Mouse (Mus musculus) heart, embryonic 14.5 days (tissue): ENCODE data around the gene Atl3. TPM values are rescaled to one million over a fixed set of nuclear protein-coding genes. Genes with fewer than 3 reads are reported as not detected.

Experiments
- ATAC-seq: fragments of 200-750 bp; cut with Nextera tagmentation; 2 replicates; pipeline ENCODE4 v1.8.0; 2017; ENCODE audit warnings: low read depth, moderate TSS enrichment; ENCODE audit not compliant: insufficient number of reproducible peaks, insufficient read depth, low FRiP score
- H3K27ac ChIP-seq, 2 experiments: fragments of 200-500 bp in 1 of 2; fragments of 300-500 bp in 1 of 2; sonication (generic) in 1 of 2; replicated peaks in 1 of 2; 2 replicates each; pipeline ENCODE4 v1.5.1; 2012 to 2014; ENCODE audit warnings: low read depth in 2 of 2, low read length in 2 of 2, control low read depth in 1 of 2, mild to moderate bottlenecking in 1 of 2, mixed read lengths in 1 of 2; ENCODE audit not compliant: control insufficient read depth in 1 of 2, insufficient read depth in 1 of 2
- H3K27me3 ChIP-seq: fragments of 300-500 bp; sonication (generic); 2 replicates; pipeline ENCODE4 v1.6.1; 2014; ENCODE audit warnings: mild to moderate bottlenecking, low read length, control low read depth; ENCODE audit not compliant: control insufficient read depth, insufficient read depth
- H3K36me3 ChIP-seq: fragments of 300-500 bp; sonication (generic); 2 replicates; pipeline ENCODE4 v1.6.1; 2014; ENCODE audit warnings: mild to moderate bottlenecking, control low read depth, low read length, mixed read lengths; ENCODE audit not compliant: control insufficient read depth, insufficient read depth
- H3K4me1 ChIP-seq, 2 experiments: fragments of 200-500 bp in 1 of 2; fragments of 300-500 bp in 1 of 2; sonication (generic) in 1 of 2; 2 replicates each; pipeline ENCODE4 v1.6.1; 2012 to 2014; ENCODE audit warnings: low read length in 2 of 2, control low read depth in 1 of 2, mixed read lengths in 1 of 2; ENCODE audit not compliant: control insufficient read depth in 2 of 2, insufficient read depth in 2 of 2
- H3K4me2 ChIP-seq: fragments of 300-500 bp; sonication (generic); 2 replicates; pipeline ENCODE4 v1.6.1; 2014; ENCODE audit warnings: mild to moderate bottlenecking, low read length
- H3K4me3 ChIP-seq, 2 experiments: fragments of 200-500 bp in 1 of 2; fragments of 300-500 bp in 1 of 2; sonication (generic) in 1 of 2; 2 replicates each; pipeline ENCODE4 v1.5.1; 2012 to 2014; ENCODE audit warnings: low read length in 2 of 2, mild to moderate bottlenecking in 2 of 2, control low read depth in 1 of 2, low read depth in 1 of 2, moderate library complexity in 1 of 2; ENCODE audit not compliant: control insufficient read depth in 1 of 2, insufficient read depth in 1 of 2
- H3K9ac ChIP-seq: fragments of 300-500 bp; sonication (generic); 2 replicates; pipeline ENCODE4 v1.6.1; 2014; ENCODE audit warnings: mild to moderate bottlenecking, low read length
- H3K9me3 ChIP-seq: fragments of 300-500 bp; sonication (generic); 2 replicates; pipeline ENCODE4 v1.6.1; 2016; ENCODE audit warnings: low read length, control low read depth; ENCODE audit not compliant: control insufficient read depth
- WGBS: fragments of 180-500 bp; shearing (Covaris S2); extraction: QIAGEN DNeasy Blood & Tissue Kit; methylation state at CpG from one replicate; pipeline ENCODE4 v1.1.7; 2014; 5-methylcytosine and 5-hydroxymethylcytosine counted together
- polyA plus RNA-seq: library from polyadenylated mRNA; unstranded; fragments of >200 nt; fragmentation: Nextera tagmentation; extraction: Ambion mirVana; gene quantifications from 2 replicates; pipeline ENCODE4 v1.2.1, GENCODE M21; 2014

Gene Atl3
- polyA plus RNA-seq, 1 experiment from 2014 or later = 12.1 TPM

DNA sequence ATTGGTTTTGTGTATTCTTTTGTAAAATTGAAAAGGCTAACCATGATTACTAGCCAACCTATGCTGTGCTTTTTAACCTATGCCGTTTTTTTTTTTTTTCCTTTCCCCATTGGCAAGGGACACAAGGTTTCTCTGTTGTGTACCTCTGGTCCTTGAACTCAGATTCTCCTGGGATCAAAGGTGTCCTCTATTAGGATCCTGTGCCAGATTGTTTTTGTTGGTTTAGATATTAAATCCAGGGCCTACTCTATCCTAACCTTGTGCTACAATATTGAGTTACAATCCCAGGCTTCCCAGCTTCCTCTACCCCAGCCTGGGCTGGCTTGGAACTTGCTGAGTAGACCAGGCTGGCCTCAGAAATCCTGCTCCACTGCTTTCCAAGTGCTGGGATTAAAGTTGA lies 6.9 kb downstream of the Atl3 start:
- Histone ChIP-seq H3K27ac (no peak overlapping the region), H3K27me3 (no peaks in the 10 kb centered on the region), H3K36me3 (no peaks in the 10 kb centered on the region), H3K4me3 (no peak overlapping the region), H3K4me2 (no peak overlapping the region), H3K9ac (no peak overlapping the region), H3K4me1 (peaks cover 0 to 7% of the 10 kb centered on the region in 2 experiments; a peak in 2 of 4 replicates), H3K9me3 (no peaks in the 10 kb centered on the region)
- WGBS = 83% methylated on average over 1 of the region's 1 CpGs
- ATAC-seq = no peak

DNA sequence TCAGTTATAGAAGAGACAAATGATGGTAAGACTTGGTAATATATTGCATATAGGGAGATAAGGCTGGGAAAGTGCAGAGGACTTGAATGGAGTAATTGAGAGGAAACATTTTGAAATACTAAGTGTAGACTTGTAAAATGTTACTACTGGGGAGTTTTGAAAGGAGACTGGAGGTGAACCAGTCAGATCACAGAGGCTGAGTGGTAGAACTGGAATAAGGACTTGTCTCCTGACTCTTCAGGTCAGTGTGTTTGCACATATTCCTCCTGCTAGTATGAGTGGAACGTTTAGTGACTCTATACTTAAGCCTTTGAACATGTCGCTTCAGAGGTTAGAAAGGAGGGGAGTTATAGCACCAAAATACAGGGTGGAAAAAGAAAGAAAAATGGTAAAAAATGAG lies 8.6 kb downstream of the Atl3 start:
- H3K27ac ChIP-seq = no peak overlapping the region
- no peak for ATAC-seq
- H3K4me1 ChIP-seq = peaks cover 0 to 7% of the 10 kb centered on the region in 2 experiments; a peak in 1 of 4 replicates
- no peaks in the 10 kb centered on the region for H3K36me3 ChIP-seq
- no peak overlapping the region for H3K4me2 ChIP-seq
- 81% methylated on average over 2 of the region's 2 CpGs for WGBS
- no peak overlapping the region for H3K4me3 ChIP-seq
- H3K9ac ChIP-seq = no peak overlapping the region
- H3K9me3 ChIP-seq = no peaks in the 10 kb centered on the region
- H3K27me3 ChIP-seq = no peaks in the 10 kb centered on the region

DNA sequence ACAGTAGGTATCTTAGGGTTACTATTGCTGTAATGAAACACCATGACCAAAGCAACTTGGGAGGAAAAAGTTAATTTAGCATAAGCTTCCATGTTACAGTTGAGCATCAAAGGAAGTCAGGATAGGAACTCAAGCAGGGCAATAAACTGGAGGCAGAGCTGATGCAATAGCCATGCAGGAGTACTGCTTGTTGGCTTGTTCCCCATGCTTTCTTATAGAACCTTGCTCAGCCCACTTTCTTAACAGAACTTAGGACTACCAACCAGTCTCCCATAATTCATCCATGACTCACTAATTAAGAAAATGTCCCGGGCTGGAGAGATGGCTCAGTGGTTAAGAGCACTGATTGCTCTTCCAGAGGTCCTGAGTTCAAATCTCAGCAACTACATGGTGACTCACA lies 12.5 kb downstream of the Atl3 start:
- no peak overlapping the region for H3K9ac ChIP-seq
- H3K27me3 ChIP-seq = no peaks in the 10 kb centered on the region
- H3K4me3 ChIP-seq = no peak overlapping the region
- peaks cover 22% of the 10 kb centered on the region for H3K36me3 ChIP-seq
- peaks cover 2 to 9% of the 10 kb centered on the region in 2 experiments; a peak in 2 of 4 replicates for H3K4me1 ChIP-seq
- ATAC-seq = no peak
- H3K4me2 ChIP-seq = no peak overlapping the region
- no peaks in the 10 kb centered on the region for H3K9me3 ChIP-seq
- WGBS = 83% methylated on average over 1 of the region's 1 CpGs
- H3K27ac ChIP-seq = no peak overlapping the region

DNA sequence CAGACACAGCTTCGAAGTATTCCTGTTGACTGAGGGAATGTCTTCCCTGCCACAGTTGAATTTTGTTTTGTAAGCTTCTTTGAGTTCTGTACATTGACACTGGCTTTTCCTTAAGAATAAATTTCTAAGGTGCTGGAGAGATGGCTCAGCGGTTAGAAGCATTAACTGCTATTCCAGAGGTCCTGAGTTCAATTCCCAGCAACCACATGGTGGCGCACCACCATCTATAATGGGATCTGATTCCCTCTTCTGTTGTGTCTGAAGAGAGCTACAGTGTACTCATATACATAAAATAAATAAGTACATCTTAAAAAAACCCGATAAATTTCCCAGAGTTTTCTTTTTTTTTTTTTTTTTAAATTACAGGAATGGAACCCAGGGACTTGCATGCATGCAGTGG lies 14.2 kb downstream of the Atl3 start:
- Histone ChIP-seq H3K4me3 (no peak overlapping the region), H3K9me3 (no peaks in the 10 kb centered on the region), H3K4me2 (no peak overlapping the region), H3K9ac (no peak overlapping the region), H3K4me1 (peaks cover 2 to 9% of the 10 kb centered on the region in 2 experiments; a peak in 2 of 4 replicates), H3K27ac (no peak overlapping the region), H3K27me3 (no peaks in the 10 kb centered on the region), H3K36me3 (peaks cover 34% of the 10 kb centered on the region)
- no peak for ATAC-seq
- 48% methylated on average over 4 of the region's 4 CpGs for WGBS

DNA sequence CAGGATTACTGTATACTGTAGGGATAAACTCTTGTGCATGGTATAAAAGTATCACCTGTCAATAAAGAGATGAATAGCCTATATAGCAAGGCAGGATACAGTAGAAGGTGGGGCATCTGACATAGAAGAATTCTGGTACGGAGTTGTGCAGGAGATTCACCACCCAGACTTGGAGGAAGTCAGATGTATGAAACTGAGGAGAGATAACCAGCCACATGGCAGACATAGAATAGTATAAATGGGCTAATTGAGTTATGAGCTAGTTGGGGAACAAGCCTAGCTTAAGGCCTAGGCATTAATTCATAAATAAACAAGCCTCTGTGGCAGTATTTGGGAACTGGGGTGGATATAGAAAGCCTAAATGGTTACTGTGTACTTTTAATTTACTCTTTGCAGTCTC lies 22.6 kb downstream of the Atl3 start:
- WGBS = 73% methylated on average over 1 of the region's 1 CpGs
- no peak overlapping the region for H3K27ac ChIP-seq
- no peaks in the 10 kb centered on the region for H3K27me3 ChIP-seq
- no peak overlapping the region for H3K4me2 ChIP-seq
- no peaks in the 10 kb centered on the region for H3K4me1 ChIP-seq
- no peaks in the 10 kb centered on the region for H3K9me3 ChIP-seq
- H3K9ac ChIP-seq = no peak overlapping the region
- H3K4me3 ChIP-seq = no peak overlapping the region
- peaks cover 43% of the 10 kb centered on the region for H3K36me3 ChIP-seq
- no peak for ATAC-seq

DNA sequence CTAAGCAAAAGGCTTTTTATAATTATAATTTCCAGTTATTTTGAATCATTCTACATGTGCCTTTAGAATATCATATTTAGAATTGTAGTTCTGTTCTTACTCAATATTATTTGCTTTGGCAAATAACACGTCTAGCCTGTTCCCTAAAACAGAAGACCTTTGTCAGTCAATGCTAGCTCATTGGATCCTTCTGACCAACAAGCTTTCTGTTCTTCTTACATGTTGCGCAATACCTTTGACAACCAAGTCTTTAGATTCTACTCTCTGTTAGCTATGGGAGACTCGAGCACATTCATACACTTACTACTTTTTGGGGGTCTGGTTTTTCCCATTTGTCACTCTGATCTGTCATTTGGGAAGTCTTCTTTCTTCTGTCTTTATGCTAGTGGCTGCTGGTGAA lies 27.8 kb downstream of the Atl3 start:
- Histone ChIP-seq H3K4me2 (no peak overlapping the region), H3K36me3 (peaks cover 71% of the 10 kb centered on the region), H3K27ac (no peak overlapping the region), H3K4me3 (no peak overlapping the region), H3K27me3 (no peaks in the 10 kb centered on the region), H3K9me3 (0 out of 2 replicates have a peak, but pooled peaks cover 5% of the 10 kb centered on the region), H3K4me1 (no peaks in the 10 kb centered on the region), H3K9ac (no peak overlapping the region)
- 89% methylated on average over 3 of the region's 3 CpGs for WGBS
- ATAC-seq = no peak

DNA sequence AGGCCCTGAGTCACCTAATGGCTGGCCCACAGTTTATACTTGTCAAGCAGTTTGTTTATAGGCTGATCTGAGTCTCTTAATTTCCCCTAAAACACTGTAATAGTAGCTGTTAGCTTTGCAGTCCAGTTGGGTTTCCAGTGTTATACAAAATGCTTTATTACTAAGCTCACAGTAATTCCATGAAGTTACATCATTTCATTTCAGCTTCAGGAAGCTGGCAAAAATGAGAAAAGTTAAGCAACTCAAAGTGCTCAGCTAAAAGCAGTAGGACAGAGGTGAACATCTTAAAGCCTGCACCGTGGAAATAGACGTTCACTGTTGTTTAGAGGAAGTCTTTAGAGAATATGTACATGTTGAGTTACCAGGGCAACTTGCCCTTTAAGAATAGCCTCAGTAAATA lies 29.0 kb downstream of the Atl3 start:
- Histone ChIP-seq H3K27ac (no peak overlapping the region), H3K27me3 (no peaks in the 10 kb centered on the region), H3K36me3 (peaks cover 71% of the 10 kb centered on the region), H3K4me3 (no peak overlapping the region), H3K4me2 (no peak overlapping the region), H3K9ac (no peak overlapping the region), H3K9me3 (0 out of 2 replicates have a peak, but pooled peaks cover 5% of the 10 kb centered on the region), H3K4me1 (no peaks in the 10 kb centered on the region)
- 96% methylated on average over 2 of the region's 2 CpGs for WGBS
- no peak for ATAC-seq

DNA sequence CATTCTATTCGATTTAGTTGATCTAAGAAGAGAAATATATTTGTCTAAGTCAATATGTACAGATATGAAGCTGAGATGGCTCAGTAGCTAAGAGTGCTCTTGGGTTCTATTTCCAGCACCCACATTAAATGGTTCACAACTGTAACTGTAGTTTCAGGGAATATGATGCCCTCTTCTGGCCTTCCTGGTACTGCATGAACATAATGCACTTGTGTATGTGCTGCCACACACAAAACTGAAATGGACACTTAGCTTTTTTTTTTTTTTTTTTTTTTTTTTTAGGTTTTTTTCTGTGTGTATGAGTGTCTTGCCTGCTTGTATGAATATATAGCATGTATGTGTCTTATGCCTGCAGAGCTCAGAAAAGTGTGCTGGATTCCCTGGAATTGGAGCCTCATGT lies 29.5 kb downstream of the Atl3 start:
- Histone ChIP-seq H3K9ac (no peak overlapping the region), H3K27ac (no peak overlapping the region), H3K4me3 (no peak overlapping the region), H3K27me3 (no peaks in the 10 kb centered on the region), H3K9me3 (0 out of 2 replicates have a peak, but pooled peaks cover 5% of the 10 kb centered on the region), H3K4me2 (no peak overlapping the region), H3K4me1 (no peaks in the 10 kb centered on the region), H3K36me3 (peaks cover 73% of the 10 kb centered on the region)
- ATAC-seq = no peak
- WGBS = 87% methylated on average over 1 of the region's 1 CpGs
